Mouse (Mus musculus): ENCODE results near the gene Il11ra2. TPM values are rescaled to one million over a fixed set of nuclear protein-coding genes. Genes with fewer than 3 reads are reported as not detected.
"Not testable (repeated sequence)": the region's sequence is repeated elsewhere in the genome, so short reads cannot be mapped to it uniquely, and the experiment has no call there.

The Il11ra2 gene
- total RNA-seq (2021) = not detected
- long read RNA-seq, experiment 1 = 0 reads
- long read RNA-seq, experiment 2 = 0 reads

DNA sequence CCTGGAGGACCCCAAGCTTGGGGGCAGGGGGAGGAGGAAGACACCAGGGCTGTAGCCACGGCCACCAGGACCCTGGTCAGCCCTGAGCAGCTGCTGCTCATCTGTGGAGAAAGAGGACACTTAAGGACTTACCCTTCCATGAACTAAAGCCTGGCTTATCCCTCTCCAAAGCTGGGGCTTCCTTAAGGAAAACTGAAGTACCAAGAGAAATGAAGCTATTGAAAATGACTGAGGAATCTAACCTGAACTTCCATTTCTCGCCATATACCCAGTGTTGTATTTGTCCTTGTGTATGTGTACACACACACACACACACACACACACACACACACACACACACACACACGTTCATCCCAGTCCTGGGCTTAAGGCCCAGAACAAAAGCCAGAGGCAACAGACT, at the start of gene Il11ra2:
Gene Il11ra2, minus strand, starts transcription at position 101 of the 400 bp plus-strand sequence.
- not testable (repeated sequence) for DNase-seq

DNA sequence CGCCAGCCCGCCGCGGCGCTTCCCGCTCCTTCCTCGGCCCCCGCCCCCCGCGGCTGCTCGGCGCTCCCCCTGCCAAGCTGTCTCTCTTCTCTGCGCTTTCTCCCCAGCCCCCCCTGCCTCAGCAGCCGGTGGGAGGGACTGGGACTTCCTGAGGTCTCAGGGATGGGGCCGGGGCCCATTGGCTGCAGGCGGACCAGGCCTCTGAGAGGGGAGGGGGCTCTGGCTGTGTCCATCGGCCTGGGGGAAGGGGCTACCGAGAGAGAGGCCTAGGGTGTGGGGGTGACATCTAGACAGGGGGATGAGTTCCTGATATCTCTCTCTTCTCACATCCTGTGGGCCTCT, 20.5 kb upstream of the Il11ra2 start:
- not testable (repeated sequence) for DNase-seq

DNA sequence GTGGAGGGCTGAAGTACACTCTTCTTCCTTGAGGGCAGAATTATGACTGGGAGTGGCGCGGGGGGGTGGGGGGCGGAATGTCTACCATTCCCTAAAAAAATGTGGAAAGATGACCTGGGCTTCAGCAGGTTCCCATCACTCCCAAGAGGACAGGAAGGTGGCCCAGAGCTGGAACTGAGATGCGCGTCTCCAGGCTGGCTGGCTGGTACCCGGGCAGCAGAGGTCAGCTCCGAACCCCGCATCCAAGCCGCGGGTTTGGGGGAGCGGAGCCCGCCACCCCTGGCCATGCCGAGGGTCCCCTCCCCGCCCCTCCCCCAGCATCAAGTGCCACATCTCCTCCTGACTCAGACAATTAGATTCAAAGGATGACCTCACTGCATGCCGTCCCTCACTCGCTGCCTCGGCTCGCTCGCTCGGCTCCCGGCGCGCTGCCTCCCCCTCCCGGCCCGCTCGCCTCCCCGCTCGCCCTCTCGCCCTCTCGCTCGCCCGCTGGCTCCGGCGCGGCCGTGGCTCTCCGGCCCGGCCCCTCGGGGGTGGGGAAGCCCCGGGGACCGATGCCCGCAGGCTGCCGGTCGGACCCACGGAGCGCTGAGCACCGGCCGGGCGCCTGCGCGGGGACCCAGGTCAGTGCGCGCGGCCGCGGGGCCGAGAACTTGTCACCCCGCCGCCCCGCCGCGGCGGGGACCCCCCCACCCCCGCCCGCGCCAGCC, 19.9 kb upstream of the Il11ra2 start:
- DNase-seq = not testable (repeated sequence)

DNA sequence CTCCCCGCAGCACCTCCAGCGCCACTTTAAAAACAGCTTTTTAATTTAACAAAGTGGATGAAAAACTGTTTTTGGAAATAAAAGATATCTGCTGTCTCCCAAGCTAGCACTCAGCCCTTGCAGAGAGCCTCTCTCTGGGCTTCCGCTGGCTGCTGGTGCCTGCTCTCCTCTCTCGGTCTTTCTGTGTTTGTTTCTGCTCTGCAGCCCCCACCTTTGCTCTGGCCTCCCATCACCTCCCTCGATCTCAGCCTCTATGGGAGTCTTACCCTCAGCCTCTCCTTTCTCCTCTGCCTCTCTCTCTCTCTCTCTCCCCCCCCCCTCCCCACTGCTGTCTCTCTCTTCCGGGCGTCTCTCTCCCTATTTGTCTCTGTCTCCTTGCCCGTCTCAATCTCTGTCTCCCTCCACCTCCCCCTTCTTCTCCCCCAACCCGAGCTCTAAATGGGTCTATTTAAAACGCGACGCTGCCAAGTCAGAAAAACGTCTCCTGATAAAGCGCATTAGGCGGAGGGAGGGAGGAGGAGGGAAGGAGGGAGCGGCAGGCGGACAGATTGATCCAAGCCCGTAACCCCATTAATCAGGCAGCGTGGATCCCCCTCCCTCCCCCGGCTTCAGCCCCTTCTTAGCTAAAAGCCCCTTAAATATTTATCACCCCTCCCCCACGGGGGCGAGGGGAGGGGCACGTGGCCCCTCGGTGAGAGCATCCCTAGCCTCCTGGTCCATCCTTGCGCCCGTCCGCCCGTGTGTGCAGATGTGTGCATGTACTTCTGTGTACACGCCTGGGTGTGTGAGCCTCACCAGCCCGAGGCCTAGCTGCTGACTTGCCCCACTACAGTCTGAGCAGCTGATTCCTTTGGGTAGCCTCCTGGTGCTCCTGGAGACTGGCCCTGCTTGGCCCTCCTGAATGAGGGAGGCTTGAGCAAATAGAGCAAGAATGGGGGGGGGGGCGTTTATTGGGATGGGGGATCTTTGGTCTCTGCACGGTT, 19.0 kb upstream of the Il11ra2 start:
- DNase-seq = not testable (repeated sequence)

DNA sequence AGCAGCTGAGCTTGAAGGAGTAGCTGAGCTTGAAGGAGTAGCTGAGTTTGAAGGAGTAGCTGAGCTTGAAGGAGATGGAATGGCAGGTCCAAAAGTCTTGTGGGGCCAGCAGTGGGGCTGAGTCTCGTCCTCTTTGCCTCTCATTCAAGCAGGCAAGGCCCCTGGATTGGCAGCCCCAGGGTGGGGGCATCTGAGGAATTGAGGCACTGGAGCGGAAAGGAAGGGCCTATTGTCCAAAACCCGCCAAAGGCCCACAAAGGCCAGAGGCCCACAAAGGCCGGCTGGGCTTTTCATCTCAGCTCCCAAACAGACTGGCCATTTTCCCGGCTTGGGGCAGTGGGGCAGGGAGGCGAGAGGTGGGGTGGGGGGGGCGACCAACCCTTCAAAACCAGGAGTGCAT, 17.7 kb upstream of the Il11ra2 start:
- DNase-seq = not testable (repeated sequence)

DNA sequence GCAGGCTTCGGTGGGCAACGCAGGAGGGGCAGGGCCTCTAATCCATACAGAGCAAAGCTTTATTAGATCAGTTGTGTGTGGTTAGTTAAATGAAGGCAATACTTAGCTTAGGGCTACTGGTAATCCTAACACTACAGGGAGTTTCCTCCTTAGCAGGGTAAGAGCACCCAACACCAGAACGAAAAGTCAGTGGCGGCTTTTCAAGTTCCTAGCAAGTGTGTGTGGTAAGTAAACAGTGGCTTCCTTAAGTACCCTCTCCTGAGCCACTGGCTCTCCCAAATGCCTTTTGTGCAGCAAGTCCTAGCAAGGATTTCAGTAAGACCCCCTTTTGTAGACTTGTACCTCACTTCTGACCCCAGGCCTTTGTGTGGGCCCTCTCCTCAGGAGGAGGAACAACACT, 13.7 kb upstream of the Il11ra2 start:
- not testable (repeated sequence) for DNase-seq

DNA sequence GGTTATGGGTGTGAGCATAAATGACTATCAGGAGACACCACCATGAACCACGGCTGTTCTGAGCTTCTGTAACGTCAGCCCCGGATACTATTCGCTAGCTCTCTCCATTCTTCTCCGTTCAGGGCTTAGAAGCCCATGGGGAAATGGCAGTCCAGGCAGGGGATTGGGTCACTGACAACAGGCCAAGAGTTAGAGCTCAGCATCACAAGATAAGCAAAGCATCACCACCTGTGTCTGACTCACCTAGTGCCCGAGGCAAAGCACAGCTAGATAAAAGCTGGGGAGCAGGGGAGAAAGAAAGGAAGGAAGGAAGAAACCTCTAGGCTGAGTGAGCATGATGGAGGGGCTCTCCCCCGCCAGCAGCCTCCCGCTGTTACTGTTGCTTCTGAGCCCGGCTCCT, 6.7 kb downstream of the Il11ra2 start, which contains the start of gene Ccl27b:
Gene Ccl27b, plus strand, starts transcription at position 301 of the 400 bp plus-strand sequence.
- not testable (repeated sequence) for DNase-seq

DNA sequence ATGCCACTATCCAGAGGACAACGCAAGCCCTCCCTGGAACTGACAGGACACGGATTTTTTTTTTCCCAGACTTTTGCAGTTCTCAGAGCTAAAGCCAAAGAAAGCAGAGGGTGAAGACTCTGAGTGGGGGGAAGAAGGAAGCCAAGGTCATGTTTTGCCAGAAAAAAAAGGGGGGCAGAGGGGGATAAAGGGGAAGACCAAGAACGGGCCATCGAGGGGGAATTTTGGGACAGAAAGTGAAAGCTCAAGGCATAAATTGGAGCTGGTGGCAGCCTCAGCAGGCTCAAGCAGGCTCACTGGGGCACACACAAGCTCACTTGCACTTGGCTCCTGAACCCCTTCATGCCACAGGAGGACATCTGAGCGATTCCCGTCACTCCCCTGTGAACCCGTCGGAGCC, 32.3 kb downstream of the Il11ra2 start, which contains the start of gene Gm2564:
Gene Gm2564, plus strand, starts transcription at position 301 of the 400 bp plus-strand sequence.
- not testable (repeated sequence) for DNase-seq

DNA sequence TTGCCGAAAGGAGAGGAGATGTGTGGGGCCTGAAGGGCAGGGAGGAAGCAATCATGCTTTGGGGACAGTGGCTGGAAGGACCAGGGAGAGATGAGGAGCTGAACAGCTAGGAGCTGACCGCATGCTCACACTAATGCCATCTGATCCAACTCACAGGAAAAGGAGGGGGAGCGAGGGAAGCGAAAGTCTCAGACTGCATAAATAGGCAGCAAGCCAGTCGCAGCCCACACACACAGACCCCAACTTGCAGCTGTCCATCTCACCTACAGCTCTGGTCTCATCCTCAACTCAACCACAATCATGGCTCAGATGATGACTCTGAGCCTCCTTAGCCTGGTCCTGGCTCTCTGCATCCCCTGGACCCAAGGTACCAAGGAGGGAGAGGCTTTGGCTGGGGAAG, 49.8 kb downstream of the Il11ra2 start, which contains the start of gene Gm10591:
Gene Gm10591, plus strand, starts transcription at position 301 of the 400 bp plus-strand sequence.
- not testable (repeated sequence) for DNase-seq

Other genes with a start within 250 kb of the Il11ra2 start
- gene Gm21586, start 222.5 kb downstream of the Il11ra2 start, total RNA-seq (2021) = not detected
- gene Gm2163, start 195.1 kb downstream of the Il11ra2 start, total RNA-seq (2021) = under 1 TPM; 0.15 to 0.55 TPM
- not detected for gene Fam205a2, start 133.7 kb downstream of the Il11ra2 start, total RNA-seq (2021)
- not detected for gene Gm10591, start 49.7 kb downstream of the Il11ra2 start, total RNA-seq (2021)
- gene Gm2564, start 32.2 kb downstream of the Il11ra2 start, total RNA-seq (2021) = 10 to 100 TPM; 15.0 to 15.3 TPM
- gene Ccl27b, start 6.6 kb downstream of the Il11ra2 start, total RNA-seq (2021) = 1 to 10 TPM in 1 of 2 experiments, not detected in 1; 4.3 TPM
- gene 4930578G10Rik, start 73.7 kb upstream of the Il11ra2 start, total RNA-seq (2021) = under 1 TPM in 1 of 2 experiments, not detected in 1; 0.51 TPM
- gene Ccl19, start 94.7 kb upstream of the Il11ra2 start, total RNA-seq (2021) = 1 to 10 TPM; 4.8 to 5.2 TPM
- 10 to 100 TPM; 43.1 to 45.7 TPM for gene Ccl21a, start 112.1 kb upstream of the Il11ra2 start, total RNA-seq (2021)
- gene Fam205a1, start 192.0 kb upstream of the Il11ra2 start, total RNA-seq (2021) = not detected
- not detected for gene Gm12394, start 194.9 kb upstream of the Il11ra2 start, total RNA-seq (2021)
- gene Fam205c, start 212.3 kb upstream of the Il11ra2 start, total RNA-seq (2021) = not detected

All from adrenal gland, postnatal 10 days (tissue).